Mouse (Mus musculus) cerebellum, adult 8-10 months (tissue): Measurements from ENCODE around the gene Vamp9.

ENCODE experiments used
- DNase-seq: peaks from one replicate; pipeline ENCODE4 v3.0.0; 2022

The Vamp9 gene

GRCm38 (mm10) chr5:99941776-99942502, 35.9 kb downstream of the Vamp9 start:
- DNase-seq, result no peak

GRCm38 (mm10) chr5:99952513-99952912, 46.5 kb downstream of the Vamp9 start:
- DNase-seq, result no peak

- DNase-seq, result no peak
These were observed 47.8 kb downstream of the Vamp9 start for GRCm38 (mm10) chr5:99953883-99954282.

- no peak for DNase-seq
These were observed 52.6 kb downstream of the Vamp9 start for GRCm38 (mm10) chr5:99958666-99959065.

- no peak for DNase-seq
These were observed 53.3 kb downstream of the Vamp9 start for GRCm38 (mm10) chr5:99959236-99959936.

GRCm38 (mm10) chr5:99959960-99960359, 53.9 kb downstream of the Vamp9 start:
- no peak for DNase-seq

- DNase-seq, result no peak
These were observed 67.9 kb downstream of the Vamp9 start for GRCm38 (mm10) chr5:99973941-99974340.

GRCm38 (mm10) chr5:99975061-99975460, 69.0 kb downstream of the Vamp9 start:
- DNase-seq, result no peak

GRCm38 (mm10) chr5:99975776-99976175, 69.7 kb downstream of the Vamp9 start:
- DNase-seq, result no peak

- no peak for DNase-seq
These were observed 70.4 kb downstream of the Vamp9 start for GRCm38 (mm10) chr5:99976334-99976955.

- DNase-seq, result peak; percentile 63
These were observed 71.7 kb downstream of the Vamp9 start for GRCm38 (mm10) chr5:99977516-99978301.

- DNase-seq, result peak; percentile 91
These were observed 72.8 kb downstream of the Vamp9 start, which contains the start of the genes Hnrnpd and 4930524J08Rik for GRCm38 (mm10) chr5:99978699-99979442. TSS of gene Hnrnpd (minus strand) at chr5:99978938. TSS of gene 4930524J08Rik (plus strand) at chr5:99979061.

GRCm38 (mm10) chr5:99983452-99984061, 77.5 kb downstream of the Vamp9 start:
- no peak for DNase-seq

GRCm38 (mm10) chr5:99994166-99994565, 88.1 kb downstream of the Vamp9 start:
- DNase-seq, result no peak

- no peak for DNase-seq
These were observed 88.6 kb downstream of the Vamp9 start for GRCm38 (mm10) chr5:99994680-99995079.

GRCm38 (mm10) chr5:100000048-100000447, 94.0 kb downstream of the Vamp9 start:
- DNase-seq, result no peak

GRCm38 (mm10) chr5:100000500-100000899, 94.4 kb downstream of the Vamp9 start:
- DNase-seq, result no peak
